Mouse (Mus musculus) heart, adult 2 months (tissue): ENCODE measurements at regions not wholly inside any gene's neighbourhood (a gene's known extent, or its start where the extent isn't known, plus 50 kb on each side); places are given as distances from the start of the nearest gene placed in this dataset.

ENCODE experiments used
- DNase-seq, 2 experiments: peaks; one replicate each; pipeline ENCODE4 v3.0.0; 2021
- H3K27ac ChIP-seq: fragments of 200-600 bp; 2 replicates; pipeline ENCODE4 v1.8.1; 2022
- H3K27me3 ChIP-seq: fragments of 200-500 bp; 2 replicates; pipeline ENCODE4 v1.6.1; 2012; ENCODE audit warnings: mild to moderate bottlenecking, low read length, inconsistent platforms, mixed read lengths; ENCODE audit not compliant: control insufficient read depth, insufficient read depth
- H3K36me3 ChIP-seq: fragments of 200-500 bp; 2 replicates; pipeline ENCODE4 v1.6.1; 2012; ENCODE audit warnings: low read length, inconsistent platforms; ENCODE audit not compliant: control insufficient read depth, insufficient read depth
- H3K4me1 ChIP-seq: fragments of 200-500 bp; 2 replicates; pipeline ENCODE4 v1.6.1; 2011; ENCODE audit warnings: low read length; ENCODE audit not compliant: control insufficient read depth, insufficient read depth
- H3K4me3 ChIP-seq: fragments of 200-600 bp; 2 replicates; pipeline ENCODE4 v1.8.1; 2022
- H3K79me2 ChIP-seq: fragments of 200-500 bp; replicated peaks from 2 replicates; pipeline ENCODE4 v1.6.1; 2012; ENCODE audit warnings: mild to moderate bottlenecking, inconsistent platforms, low read length, moderate library complexity, mixed read lengths; ENCODE audit not compliant: control insufficient read depth, insufficient read depth
- H3K9ac ChIP-seq: fragments of 200-500 bp; 2 replicates; pipeline ENCODE4 v1.6.1; 2012; ENCODE audit warnings: low read depth, mild to moderate bottlenecking, control low read depth, inconsistent platforms, low read length, mixed read lengths
- CTCF ChIP-seq: fragments of 200-600 bp; IDR thresholded peaks from 2 replicates; pipeline ENCODE4 v1.8.1; 2022; ENCODE audit warnings: antibody characterized with exemption, mild to moderate bottlenecking, moderate library complexity
- EP300 ChIP-seq: fragments of 200-500 bp; IDR thresholded peaks from 2 replicates; pipeline ENCODE4 v1.6.1; 2011; ENCODE audit warnings: low read depth, low read length, control low read depth; ENCODE audit not compliant: insufficient read depth
- POLR2A ChIP-seq: fragments of 200-500 bp; IDR thresholded peaks from 2 replicates; pipeline ENCODE4 v1.6.1; 2011; ENCODE audit warnings: mild to moderate bottlenecking, low read depth, low read length, control low read depth; ENCODE audit not compliant: insufficient read depth
- WGBS: fragments of 180-500 bp; shearing (Covaris S2); methylation state at CpG from one replicate; pipeline ENCODE4 v1.1.7; 2018; 5-methylcytosine and 5-hydroxymethylcytosine counted together
- intact Hi-C: fragments of 180-260 bp; cut with DNase I; formaldehyde crosslinking; loops from one replicate; pipeline ENCODE4 v1.15.1; 2025

GRCm38 (mm10) chr4:10698637-10699036, 175.7 kb upstream of the 2610301B20Rik start:
- Histone ChIP-seq H3K79me2 (no peaks in the 10 kb centered on the region), H3K4me1 (no peaks in the 10 kb centered on the region), H3K27me3 (0 out of 2 replicates have a peak, but pooled peaks cover 5% of the 10 kb centered on the region), H3K36me3 (no peaks in the 10 kb centered on the region), H3K27ac (no peak overlapping the region), H3K4me3 (no peak overlapping the region), H3K9ac (no peak overlapping the region)
- TF ChIP-seq POLR2A, result no peak
- no peak for TF ChIP-seq CTCF
- TF ChIP-seq EP300, result no peak
- DNase-seq, result peak in 1 of 2 experiments; percentile 6
- 64% methylated on average over 3 of the region's 3 CpGs for WGBS
- intact Hi-C loops, result no loop called here

- H3K4me3 ChIP-seq, result no peak overlapping the region
- no peaks in the 10 kb centered on the region for H3K27me3 ChIP-seq
- intact Hi-C loops, result no loop called here
- H3K79me2 ChIP-seq, result no peaks in the 10 kb centered on the region
- H3K9ac ChIP-seq, result no peak overlapping the region
- no peaks in the 10 kb centered on the region for H3K36me3 ChIP-seq
- WGBS, result 85% methylated on average over 10 of the region's 10 CpGs
- no peak overlapping the region for H3K27ac ChIP-seq
- TF ChIP-seq EP300 (no peak), CTCF (no peak), POLR2A (no peak)
- no peaks in the 10 kb centered on the region for H3K4me1 ChIP-seq
- no peak for DNase-seq
These were observed 172.8 kb upstream of the 2610301B20Rik start for GRCm38 (mm10) chr4:10701479-10701878.

- H3K4me3 ChIP-seq, result no peak overlapping the region
- H3K79me2 ChIP-seq, result no peaks in the 10 kb centered on the region
- intact Hi-C loops, result no loop called here
- TF ChIP-seq POLR2A (no peak), CTCF (no peak), EP300 (no peak)
- no peak overlapping the region for H3K9ac ChIP-seq
- no peaks in the 10 kb centered on the region for H3K27me3 ChIP-seq
- no peaks in the 10 kb centered on the region for H3K36me3 ChIP-seq
- H3K4me1 ChIP-seq, result no peaks in the 10 kb centered on the region
- 47% methylated on average over 2 of the region's 2 CpGs for WGBS
- no peak for DNase-seq
- no peak overlapping the region for H3K27ac ChIP-seq
These were observed 171.1 kb upstream of the 2610301B20Rik start for GRCm38 (mm10) chr4:10703212-10703611.

GRCm38 (mm10) chr4:10707016-10707657, 167.2 kb upstream of the 2610301B20Rik start:
- H3K27me3 ChIP-seq, result no peaks in the 10 kb centered on the region
- no peaks in the 10 kb centered on the region for H3K36me3 ChIP-seq
- H3K4me1 ChIP-seq, result no peaks in the 10 kb centered on the region
- no peak overlapping the region for H3K4me3 ChIP-seq
- 44% methylated on average over 7 of the region's 7 CpGs for WGBS
- H3K9ac ChIP-seq, result no peak overlapping the region
- H3K27ac ChIP-seq, result no peak overlapping the region
- no peaks in the 10 kb centered on the region for H3K79me2 ChIP-seq
- no peak for DNase-seq
- intact Hi-C loops, result no loop called here
- TF ChIP-seq EP300 (no peak), CTCF (no peak), POLR2A (no peak)

GRCm38 (mm10) chr4:10707658-10708056, 166.6 kb upstream of the 2610301B20Rik start:
- intact Hi-C loops, result no loop called here
- Histone ChIP-seq H3K27ac (no peak overlapping the region), H3K27me3 (no peaks in the 10 kb centered on the region), H3K79me2 (no peaks in the 10 kb centered on the region), H3K9ac (no peak overlapping the region), H3K4me3 (no peak overlapping the region), H3K36me3 (no peaks in the 10 kb centered on the region), H3K4me1 (no peaks in the 10 kb centered on the region)
- WGBS, result 12% methylated on average over 2 of the region's 2 CpGs
- TF ChIP-seq CTCF (no peak), EP300 (no peak), POLR2A (no peak)
- peak; percentile 20 to 26 for DNase-seq

GRCm38 (mm10) chr4:10711939-10712533, 162.3 kb upstream of the 2610301B20Rik start:
- H3K4me3 ChIP-seq, result no peak overlapping the region
- WGBS, result 74% methylated on average over 11 of the region's 11 CpGs
- DNase-seq, result no peak
- no peak overlapping the region for H3K27ac ChIP-seq
- intact Hi-C loops, result no loop called here
- H3K27me3 ChIP-seq, result no peaks in the 10 kb centered on the region
- no peaks in the 10 kb centered on the region for H3K36me3 ChIP-seq
- H3K4me1 ChIP-seq, result no peaks in the 10 kb centered on the region
- no peak for TF ChIP-seq POLR2A
- TF ChIP-seq CTCF, result no peak
- TF ChIP-seq EP300, result no peak
- H3K79me2 ChIP-seq, result no peaks in the 10 kb centered on the region
- no peak overlapping the region for H3K9ac ChIP-seq
